Mouse (Mus musculus) gastrocnemius, adult 8-10 months (tissue): ENCODE results near the gene Mgp. TPM values are rescaled to one million over a fixed set of nuclear protein-coding genes. Genes with fewer than 3 reads are reported as not detected.
A peak's percentile ranks its signal among the peaks of the same experiment; 100 is the strongest.
"Not testable (repeated sequence)": the region's sequence is repeated elsewhere in the genome, so short reads cannot be mapped to it uniquely, and the experiment has no call there.

Source experiments
- DNase-seq, 2 experiments: peaks; one replicate each; pipeline ENCODE4 v3.0.0; 2022; ENCODE audit warnings: low spot score in 2 of 2
- total RNA-seq, 4 experiments: library from RNA; stranded (reverse); gene quantifications; 2 replicates each; pipeline ENCODE4 v1.2.4; 2022

Gene Mgp
- total RNA-seq, 4 experiments from 2014 or later = 25.2 to 67.7 (median 42.4) TPM

DNA sequence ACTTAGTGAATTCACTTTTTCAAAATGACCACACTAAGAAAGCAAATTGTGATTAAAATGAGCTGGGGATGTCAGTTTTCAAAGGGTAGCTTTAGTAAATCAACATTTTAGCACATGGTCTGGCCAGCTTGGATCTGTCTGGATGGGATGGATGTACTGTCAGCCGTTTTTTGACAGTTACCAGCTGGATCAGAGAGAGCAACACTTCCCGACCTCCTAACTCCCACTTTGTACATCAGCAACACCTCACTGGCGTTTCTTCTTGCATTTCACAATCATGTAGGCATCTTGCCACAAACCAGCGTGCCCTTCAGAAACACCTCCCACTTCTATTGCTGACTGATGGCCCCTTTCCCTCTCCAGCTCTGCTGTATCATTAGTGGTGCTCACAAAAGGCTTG is 22.6 kb upstream of the Mgp start:
- no peak for DNase-seq

DNA sequence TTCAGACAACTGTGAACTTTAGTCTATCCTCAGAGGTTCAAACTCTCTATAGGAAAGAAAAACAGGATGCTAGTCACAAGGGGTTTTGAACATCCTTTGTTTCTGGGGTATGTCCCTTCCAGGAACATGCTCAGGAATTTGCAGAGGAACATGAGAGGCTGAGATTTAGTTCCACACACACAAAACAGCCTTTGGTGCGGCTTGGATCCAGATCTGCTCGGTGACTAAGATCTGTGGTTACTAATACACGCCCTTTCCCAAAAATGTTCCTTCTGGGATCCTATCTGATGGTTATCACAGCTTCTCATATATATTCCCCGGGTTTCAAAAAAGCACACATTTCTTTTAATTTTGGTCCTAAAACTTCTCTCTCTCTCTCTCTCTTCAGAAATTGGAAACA is 22.2 kb upstream of the Mgp start:
- DNase-seq = peak in 1 of 2 experiments; percentile 15

DNA sequence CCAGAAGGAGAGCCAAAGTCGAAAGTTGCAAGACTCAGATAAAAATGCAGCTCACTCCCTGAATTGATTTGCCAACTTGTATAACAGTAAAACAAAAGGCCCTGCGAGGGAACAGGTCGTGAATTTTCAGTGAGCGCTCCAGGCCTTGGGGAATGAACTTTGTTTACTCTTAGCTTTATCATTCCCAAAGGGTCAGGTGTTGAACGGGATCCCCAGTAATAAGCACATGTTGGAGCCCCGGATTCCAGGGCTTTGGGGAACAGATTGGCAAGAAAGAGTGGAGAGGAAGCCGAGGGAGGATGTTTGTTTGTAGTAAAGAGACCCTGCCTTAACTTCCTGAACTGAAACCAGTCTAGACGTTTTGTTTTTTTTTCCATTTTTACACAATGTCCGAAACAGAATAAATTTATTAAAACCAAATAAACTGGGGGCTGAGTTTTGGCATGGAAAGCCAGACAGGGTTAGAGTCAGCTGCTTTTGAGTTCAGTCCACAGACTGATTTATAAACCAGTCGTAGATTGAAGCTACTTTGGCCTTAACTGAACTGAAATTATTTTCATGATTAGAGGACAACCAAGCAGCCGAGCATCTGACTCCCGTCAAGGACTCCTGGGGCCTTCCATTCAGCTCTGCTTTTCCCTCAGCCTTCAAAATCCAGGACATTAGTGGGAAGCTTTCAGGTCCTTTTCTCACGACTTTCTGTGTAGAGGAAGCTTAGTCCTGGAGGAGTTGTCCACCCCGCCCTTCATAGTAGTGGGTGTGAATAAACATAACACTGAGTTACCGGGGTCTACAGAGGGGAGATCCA is 19.1 kb upstream of the Mgp start:
- DNase-seq = peak in 1 of 2 experiments; percentile 16

DNA sequence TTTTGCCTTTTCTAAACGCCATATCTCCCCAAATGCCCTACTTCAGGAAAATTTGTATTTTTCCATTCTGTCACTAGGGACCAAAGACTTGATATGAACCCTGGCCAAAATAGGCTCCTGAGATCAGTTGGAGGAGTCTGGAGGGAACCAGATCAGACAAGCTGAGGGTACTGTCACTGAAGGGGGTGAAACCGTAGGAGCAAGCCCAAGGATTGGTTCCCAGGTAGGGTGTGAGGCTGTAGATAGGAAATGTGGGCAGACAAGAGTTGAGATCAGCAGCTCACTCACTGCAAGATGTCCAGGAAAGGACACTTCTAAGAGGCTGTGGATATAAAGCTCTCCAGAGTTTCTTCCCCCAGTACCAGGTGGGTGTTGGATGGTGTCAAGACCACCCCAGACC is 16.4 kb upstream of the Mgp start:
- no peak for DNase-seq

DNA sequence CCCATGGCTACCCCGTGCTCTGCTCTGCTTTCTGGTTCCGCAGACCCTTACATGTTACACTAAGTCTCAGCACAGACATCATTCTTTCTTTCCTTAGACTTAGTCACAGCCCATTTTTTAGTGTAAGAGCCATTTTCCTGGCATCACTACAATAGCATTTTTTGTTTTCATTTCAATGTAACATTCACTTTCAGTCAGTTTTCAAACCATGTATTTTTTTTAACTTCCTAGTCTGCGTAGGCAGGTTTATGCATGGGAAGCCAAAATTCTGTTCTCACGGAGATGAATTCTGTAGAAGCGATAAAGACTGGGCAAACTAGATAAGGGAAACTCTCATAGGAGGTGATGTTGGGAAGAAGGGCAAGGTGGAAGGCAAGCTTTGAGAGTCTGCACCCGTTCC is 13.9 kb upstream of the Mgp start:
- no peak for DNase-seq

DNA sequence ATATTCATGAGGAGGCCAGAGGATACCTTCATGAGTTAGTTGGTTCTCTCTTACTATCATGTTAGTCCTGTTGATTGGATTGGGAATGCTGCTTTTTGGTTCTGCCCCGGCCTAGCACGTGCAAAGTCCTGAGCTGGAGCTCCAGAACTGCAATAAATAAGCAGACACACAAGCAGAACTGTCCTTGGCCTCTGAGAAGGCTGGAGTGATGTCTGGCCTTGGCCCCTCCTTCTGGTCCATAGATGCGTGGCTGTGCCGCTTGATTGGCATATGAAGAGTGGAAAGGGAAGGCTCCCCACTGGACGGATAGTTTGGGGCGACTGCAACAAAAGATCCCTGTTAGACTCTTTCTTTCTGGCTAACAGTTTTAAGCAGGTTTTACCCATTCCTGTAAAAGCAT is 13.4 kb upstream of the Mgp start:
- no peak for DNase-seq

- DNase-seq = peak; percentile 25 to 53
Measured at GRCm38 (mm10) chr6:136887854-136888253, 12.2 kb upstream of the Mgp start.

- not testable (repeated sequence) for DNase-seq
Measured at GRCm38 (mm10) chr6:136884766-136885165, 9.1 kb upstream of the Mgp start.

DNA sequence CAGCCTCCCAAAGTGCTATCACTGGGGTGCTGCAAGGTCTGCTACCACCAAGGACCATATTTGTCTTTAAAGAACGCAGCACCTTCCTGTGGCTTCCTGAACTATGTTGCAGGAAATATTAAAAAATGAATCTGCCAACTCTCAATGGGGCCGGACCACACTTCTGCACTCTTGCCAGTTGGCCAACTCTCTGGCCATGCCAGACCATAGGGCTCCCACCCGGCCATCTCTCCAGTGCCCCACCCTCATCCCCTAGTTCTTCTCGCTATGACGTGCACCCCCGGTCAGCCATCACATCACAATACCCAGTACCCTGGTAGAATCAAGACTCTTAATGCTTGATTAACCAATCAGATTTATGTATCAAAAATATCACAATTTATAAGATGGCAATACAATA is 8.3 kb upstream of the Mgp start:
- DNase-seq = no peak

DNA sequence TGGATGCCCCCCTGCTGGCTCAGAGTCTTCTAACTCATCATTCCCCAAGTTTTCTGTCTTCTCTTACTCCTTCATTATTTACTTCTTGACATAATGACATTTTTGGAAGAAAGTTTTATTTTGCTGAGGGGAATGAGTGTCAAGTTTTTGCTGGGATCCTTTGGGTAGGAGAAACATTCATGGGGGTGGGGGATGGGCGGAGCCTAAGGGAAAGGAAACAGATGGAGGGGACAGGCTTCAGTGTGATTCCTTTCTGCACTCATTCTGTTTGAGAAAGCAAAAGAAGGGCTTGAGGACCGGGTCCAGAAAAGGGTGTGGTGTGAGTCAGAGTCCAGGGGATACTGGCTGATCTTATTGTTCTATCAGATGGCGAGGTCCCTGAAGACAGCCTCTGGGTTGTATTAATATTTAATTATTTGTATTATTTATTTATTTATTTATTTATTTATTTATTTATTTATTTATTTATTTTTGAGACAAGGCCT is 7.8 kb upstream of the Mgp start:
- no peak for DNase-seq

GRCm38 (mm10) chr6:136881678-136882077 is 6.1 kb upstream of the Mgp start:
- no peak for DNase-seq

DNA sequence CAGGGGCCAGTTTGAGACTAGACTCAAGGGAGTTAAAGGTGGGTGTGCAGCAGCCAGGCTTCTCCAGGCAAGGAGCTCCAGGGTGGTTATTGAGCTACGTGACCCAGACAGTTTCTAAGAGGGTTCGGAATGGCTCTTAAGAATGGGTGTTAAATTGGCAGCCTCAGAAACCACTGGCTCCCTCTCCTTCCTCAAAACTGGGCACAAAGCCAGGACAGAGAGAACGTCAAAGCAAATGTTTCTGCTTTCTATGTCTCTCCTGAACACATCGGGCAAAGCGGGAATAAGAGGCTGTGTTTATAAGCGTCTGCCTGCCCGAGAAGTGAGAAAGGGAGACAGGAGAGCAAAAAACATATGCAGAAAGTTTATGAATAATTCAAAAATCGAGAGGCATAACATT is 1.0 kb downstream of the Mgp start:
- no peak for DNase-seq

DNA sequence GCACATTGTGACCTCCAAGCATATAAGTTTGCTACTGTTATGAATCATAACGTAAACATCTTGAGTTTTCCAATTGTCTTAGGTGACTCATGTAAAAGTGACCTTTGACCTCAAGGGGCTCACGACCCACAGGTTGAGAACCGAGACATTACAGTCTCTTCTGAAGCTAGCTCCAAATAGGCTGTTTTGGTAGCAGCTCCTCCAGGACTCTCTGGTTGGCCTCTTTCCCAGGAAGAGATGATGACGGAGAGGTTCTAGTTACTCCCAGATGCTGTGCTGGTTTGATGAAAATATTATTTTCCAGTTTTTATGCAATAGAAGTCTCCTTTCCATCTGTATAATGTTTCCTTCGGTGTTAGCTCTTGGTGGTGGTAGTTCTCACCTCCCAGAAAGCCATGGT is 6.7 kb downstream of the Mgp start:
- no peak for DNase-seq

DNA sequence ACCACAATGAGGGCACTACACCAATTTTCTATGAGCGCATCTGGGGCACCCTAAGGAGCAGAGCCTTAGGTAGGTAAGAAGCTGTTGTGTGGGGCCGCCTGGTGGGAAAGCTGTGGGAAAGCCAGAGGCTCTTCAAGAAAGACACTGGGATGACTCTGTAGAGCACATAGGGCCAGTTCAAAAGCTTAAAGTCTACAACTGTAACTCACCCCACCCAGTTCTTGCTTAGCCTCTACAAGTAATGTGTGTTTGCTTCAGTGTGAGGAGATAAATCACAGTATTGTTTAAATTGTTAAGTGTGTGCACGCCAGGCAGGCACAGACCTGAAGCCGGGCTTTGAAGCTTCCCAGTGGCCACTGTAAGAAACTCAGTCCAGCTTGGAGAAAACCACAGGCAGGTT is 9.5 kb downstream of the Mgp start:
- DNase-seq = no peak

DNA sequence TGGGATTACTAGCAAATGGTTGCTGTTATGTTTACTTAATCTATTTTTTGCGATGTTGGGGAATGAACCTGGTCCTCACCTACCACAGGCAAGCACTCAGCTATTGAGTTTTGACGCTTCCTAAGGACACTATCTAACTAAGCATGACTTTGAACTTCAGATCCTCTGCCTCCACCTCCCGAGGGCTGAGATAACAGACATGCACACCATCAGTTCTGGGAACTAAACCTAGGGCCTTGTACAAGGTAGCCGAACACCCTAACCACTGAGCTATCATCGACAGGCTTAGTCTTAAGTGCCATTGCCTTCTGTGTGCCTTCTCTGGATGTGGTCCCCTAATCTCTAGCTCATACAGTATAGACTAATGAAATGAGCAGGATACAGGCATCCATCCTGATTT is 10.3 kb downstream of the Mgp start:
- DNase-seq = no peak

GRCm38 (mm10) chr6:136861020-136861419 is 14.6 kb downstream of the Mgp start:
- DNase-seq = no peak

GRCm38 (mm10) chr6:136858420-136858819 is 17.2 kb downstream of the Mgp start:
- DNase-seq = no peak

DNA sequence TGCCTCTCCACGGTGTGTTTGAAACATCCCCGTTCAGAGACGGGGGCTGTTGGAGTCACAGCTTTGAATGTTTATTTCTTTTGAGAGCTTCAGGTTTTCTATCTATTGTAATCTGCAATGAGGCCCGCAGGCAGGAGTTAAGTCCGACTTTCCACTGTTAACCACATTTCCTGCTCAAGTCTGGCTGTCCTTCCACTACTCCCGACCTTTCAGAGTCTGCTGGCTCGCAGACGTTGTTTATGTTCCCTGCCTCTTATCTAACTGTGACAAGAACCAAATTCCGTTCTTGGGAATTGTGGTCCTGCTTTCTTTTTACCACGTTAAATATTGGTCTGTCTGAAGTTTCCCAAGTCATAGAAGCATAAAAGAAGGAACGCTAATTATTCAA is 17.8 kb downstream of the Mgp start:
- DNase-seq = no peak

GRCm38 (mm10) chr6:136857186-136857872 is 18.3 kb downstream of the Mgp start, which contains the start of gene Art4:
Art4 (minus strand) TSS chr6:136857733.
- DNase-seq = no peak

GRCm38 (mm10) chr6:136856071-136856636 is 19.5 kb downstream of the Mgp start:
- DNase-seq = no peak

GRCm38 (mm10) chr6:136855183-136855582 is 20.4 kb downstream of the Mgp start:
- no peak for DNase-seq

GRCm38 (mm10) chr6:136854361-136854781 is 21.3 kb downstream of the Mgp start:
- no peak for DNase-seq
